ENCODE assay signal across 8 mouse cellular contexts in genomic region chr4:129782857-129783331, GRCm38 (mm10). TPM values are rescaled to one million over a fixed set of nuclear protein-coding genes. Genes with fewer than 3 reads are reported as not detected.
DNase-seq lines count a peak whose midpoint lies in the region; ATAC-seq lines count a peak whose summit lies in the region.

No protein-coding gene starts in this region.

- H3K9ac ChIP-seq in neural tube, embryonic 11.5 days (ENCODE audit: low read length), result no peak overlapping the region
- no peak overlapping the region for H3K9ac ChIP-seq in liver, embryonic 15.5 days

- H3K4me1 ChIP-seq in neural tube, embryonic 11.5 days (ENCODE audit: control insufficient read depth, insufficient read depth, low read length), result peaks cover 3% of the 10 kb centered on the region; the same call in 1 of the 2 replicates
- peaks cover 4% of the 10 kb centered on the region for H3K4me1 ChIP-seq in liver, embryonic 15.5 days (replicated peaks)

- WGBS in neural tube, embryonic 11.5 days, result 36% methylated on average over 3 of the region's 3 CpGs
- 41% methylated on average over 3 of the region's 3 CpGs for WGBS in liver, embryonic 15.5 days (ENCODE audit: insufficient replicate concordance)

- H3K27ac ChIP-seq in neural tube, embryonic 11.5 days (ENCODE audit: low read depth, low read length), result no peak overlapping the region
- 0 out of 2 replicates have a peak overlapping the region, but pooled peaks have one; percentile 41 for H3K27ac ChIP-seq in liver, embryonic 15.5 days (replicated peaks)

- no peaks in the 10 kb centered on the region for H3K27me3 ChIP-seq in neural tube, embryonic 11.5 days (ENCODE audit: control insufficient read depth, insufficient read depth, low read length)
- no peaks in the 10 kb centered on the region for H3K27me3 ChIP-seq in liver, embryonic 15.5 days

- no peak for ATAC-seq in neural tube, embryonic 11.5 days (ENCODE audit: insufficient read depth, low FRiP score, low TSS enrichment)
- no peak for ATAC-seq in liver, embryonic 15.5 days (ENCODE audit: insufficient read depth)

- H3K4me3 ChIP-seq in neural tube, embryonic 11.5 days (ENCODE audit: low read depth, low read length), result no peak overlapping the region
- no peak overlapping the region for H3K4me3 ChIP-seq in liver, embryonic 15.5 days (replicated peaks)

- H3K4me2 ChIP-seq in neural tube, embryonic 11.5 days (ENCODE audit: low read depth), result no peak overlapping the region
- H3K4me2 ChIP-seq in liver, embryonic 15.5 days, result no peak overlapping the region

- no peaks in the 10 kb centered on the region for H3K9me3 ChIP-seq in neural tube, embryonic 11.5 days (ENCODE audit: control insufficient read depth, low read length)
- no peaks in the 10 kb centered on the region for H3K9me3 ChIP-seq in liver, embryonic 15.5 days (replicated peaks)

- peak; percentile 46 for DNase-seq in embryo, embryonic 10 days (ENCODE audit: low spot score)
- no peak for DNase-seq in embryo, embryonic 9.5 days (ENCODE audit: extremely low spot score)
- peak; percentile 21 for DNase-seq in neural tube, embryonic 11.5 days (ENCODE audit: low spot score)
- DNase-seq in neural tube, embryonic 10.5 days (ENCODE audit: extremely low spot score, low spot score), result no peak
- DNase-seq in frontal cortex, postnatal 25 days (ENCODE audit: low spot score in 2 of 2), result no peak
- no peak for DNase-seq in right cerebral cortex, postnatal 10 days (ENCODE audit: low spot score in 2 of 2)
- no peak for DNase-seq in adrenal gland, postnatal 25 days

- no peaks in the 10 kb centered on the region for H3K36me3 ChIP-seq in neural tube, embryonic 11.5 days (ENCODE audit: control insufficient read depth, insufficient read depth, low read length)
- H3K36me3 ChIP-seq in liver, embryonic 15.5 days (replicated peaks), result no peaks in the 10 kb centered on the region

RNA-seq across cellular contexts. Expression of gene Ptp4a2, which starts 28.1 kb away (rescaled TPM):
- polyA plus RNA-seq in neural tube, embryonic 11.5 days (2014; fragmentation: Nextera tagmentation; extraction: Ambion mirVana), result 316 and 317 TPM in 2 replicates
- 140 and 174 TPM in 2 replicates for polyA plus RNA-seq in liver, embryonic 15.5 days (2015; fragmentation: Nextera tagmentation; extraction: Ambion mirVana)
- total RNA-seq in adrenal gland, postnatal 25 days (2021), result 401 TPM in 2 replicates

RNA-seq across cellular contexts. Expression of gene Khdrbs1, which starts 40.8 kb away (rescaled TPM):
- polyA plus RNA-seq in neural tube, embryonic 11.5 days (2014; fragmentation: Nextera tagmentation; extraction: Ambion mirVana), result 183 and 195 TPM in 2 replicates
- polyA plus RNA-seq in liver, embryonic 15.5 days (2015; fragmentation: Nextera tagmentation; extraction: Ambion mirVana), result 25.7 and 26.1 TPM in 2 replicates
- 81.6 and 89.4 TPM in 2 replicates for total RNA-seq in adrenal gland, postnatal 25 days (2021)

Comparison
In these comparisons a context has a peak if more than half of its experiments do, and no peak if none do; other contexts are left out.
1. DNase-seq: peak in embryo, embryonic 10 days (single experiment) and neural tube, embryonic 11.5 days (single experiment); none in embryo, embryonic 9.5 days (single experiment), neural tube, embryonic 10.5 days (single experiment), frontal cortex, postnatal 25 days (0 of 2), right cerebral cortex, postnatal 10 days (0 of 2) and adrenal gland, postnatal 25 days (single experiment).